Mouse (Mus musculus) small intestine, adult 2 months (tissue): ENCODE measurements around the gene Mllt11.

Experiments
- CTCF ChIP-seq: fragments of 200-500 bp; IDR thresholded peaks from 2 replicates; pipeline ENCODE4 v1.5.1; 2012; ENCODE audit warnings: low read depth, mild to moderate bottlenecking, control low read depth, inconsistent platforms, low read length, moderate library complexity, mixed read lengths; ENCODE audit not compliant: insufficient replicate concordance, insufficient read length; ENCODE audit errors: extremely low read depth
- POLR2A ChIP-seq: fragments of 200-500 bp; IDR thresholded peaks from 2 replicates; pipeline ENCODE4 v1.6.1; 2012; ENCODE audit warnings: low read depth, mild to moderate bottlenecking, control low read depth, inconsistent platforms, low read length, moderate library complexity

DNA sequence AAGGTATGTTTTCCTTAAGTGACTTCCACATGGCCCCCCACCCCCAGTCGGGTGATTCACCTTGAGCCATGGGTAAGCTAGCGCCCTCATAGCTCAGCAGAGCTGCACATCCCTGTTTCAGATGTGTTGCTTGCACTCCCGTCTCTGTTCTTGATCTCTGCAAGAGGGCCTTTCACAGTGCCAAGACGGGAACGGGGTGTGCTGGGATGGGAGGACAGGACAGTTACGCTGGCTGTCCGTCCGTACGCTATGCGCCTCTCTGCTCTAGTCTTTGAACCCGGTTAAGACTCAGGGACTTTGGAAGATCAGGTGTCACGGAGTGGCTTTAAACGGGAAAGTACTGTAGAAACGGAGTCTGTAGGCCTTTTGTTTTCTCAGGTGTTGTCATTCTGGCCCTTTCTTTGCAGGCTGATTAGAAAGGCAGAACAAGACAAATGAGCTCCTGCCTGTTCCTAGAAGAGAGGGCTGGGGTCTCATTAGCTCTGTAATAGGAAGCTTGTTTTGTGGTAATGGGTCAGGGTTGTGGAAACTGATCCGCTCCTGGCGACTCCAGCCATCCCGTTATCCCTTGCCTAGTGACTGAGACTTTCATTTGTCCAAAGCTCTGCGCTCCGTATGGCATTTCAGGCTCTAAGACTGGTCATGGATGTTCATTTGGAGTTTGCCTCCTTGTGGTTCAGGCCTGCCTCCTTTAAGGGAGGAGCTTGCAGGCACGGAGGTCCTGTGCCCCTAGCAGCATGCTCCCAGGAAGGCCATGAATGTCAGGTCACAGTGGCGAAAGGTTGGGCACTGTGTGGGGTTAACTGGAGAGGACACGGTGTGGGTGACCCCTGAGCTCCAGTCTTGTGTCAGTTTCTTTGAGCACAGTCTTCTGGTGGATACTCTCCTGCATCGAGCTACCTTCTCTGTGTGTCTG is 3.7 kb upstream of the Mllt11 start:
- TF ChIP-seq POLR2A (no peak), CTCF (no peak)
